Mouse (Mus musculus) stomach, embryonic 16.5 days (tissue): ENCODE results near the gene Sytl1. TPM values are rescaled to one million over a fixed set of nuclear protein-coding genes. Genes with fewer than 3 reads are reported as not detected.

Experiments
- ATAC-seq: fragments of 200-750 bp; cut with Nextera tagmentation; 2 replicates; pipeline ENCODE4 v1.8.0; 2017; ENCODE audit warnings: moderate number of reproducible peaks, moderate TSS enrichment; ENCODE audit not compliant: insufficient read depth, low FRiP score
- H3K27ac ChIP-seq: fragments of 300-500 bp; sonication (generic); 2 replicates; pipeline ENCODE4 v1.5.1; 2014; ENCODE audit warnings: low read length
- H3K27me3 ChIP-seq: fragments of 300-500 bp; sonication (generic); 2 replicates; pipeline ENCODE4 v1.6.1; 2014; ENCODE audit warnings: low read length, control low read depth, mixed read lengths; ENCODE audit not compliant: control insufficient read depth, insufficient read depth
- H3K36me3 ChIP-seq: fragments of 300-500 bp; sonication (generic); 2 replicates; pipeline ENCODE4 v1.6.1; 2014; ENCODE audit warnings: low read length; ENCODE audit not compliant: control insufficient read depth, insufficient read depth
- H3K4me1 ChIP-seq: fragments of 300-500 bp; sonication (generic); 2 replicates; pipeline ENCODE4 v1.6.1; 2014; ENCODE audit warnings: low read length, control low read depth, mixed read lengths; ENCODE audit not compliant: control insufficient read depth, insufficient read depth
- H3K4me2 ChIP-seq: fragments of 300-500 bp; sonication (generic); 2 replicates; pipeline ENCODE4 v1.6.1; 2014; ENCODE audit warnings: low read depth, low read length, mixed read lengths
- H3K4me3 ChIP-seq: fragments of 300-500 bp; sonication (generic); replicated peaks from 2 replicates; pipeline ENCODE4 v1.5.1; 2014; ENCODE audit warnings: mild to moderate bottlenecking, low read length
- H3K9ac ChIP-seq: fragments of 300-500 bp; sonication (generic); 2 replicates; pipeline ENCODE4 v1.6.1; 2014; ENCODE audit warnings: low read length
- H3K9me3 ChIP-seq: fragments of 300-500 bp; sonication (generic); replicated peaks from 2 replicates; pipeline ENCODE4 v1.6.1; 2016; ENCODE audit warnings: low read length, control low read depth; ENCODE audit not compliant: control insufficient read depth
- WGBS: fragments of 180-500 bp; shearing (Covaris S2); extraction: QIAGEN DNeasy Blood & Tissue Kit; methylation state at CpG from one replicate; pipeline ENCODE4 v1.1.7; 2014; 5-methylcytosine and 5-hydroxymethylcytosine counted together
- polyA plus RNA-seq: library from polyadenylated mRNA; unstranded; fragments of >200 nt; fragmentation: Nextera tagmentation; extraction: Ambion mirVana; gene quantifications from 2 replicates; pipeline ENCODE4 v1.2.1, GENCODE M21; 2015

Sytl1 gene
- polyA plus RNA-seq, 1 experiment from 2014 or later = 52.0 TPM

- Histone ChIP-seq H3K9ac (no peak overlapping the region), H3K4me1 (peaks cover 14% of the 10 kb centered on the region), H3K9me3 (no peaks in the 10 kb centered on the region), H3K27me3 (no peaks in the 10 kb centered on the region), H3K4me3 (no peak overlapping the region), H3K27ac (no peak overlapping the region), H3K4me2 (no peak overlapping the region), H3K36me3 (no peaks in the 10 kb centered on the region)
- no peak; the same call in 1 of the 2 replicates for ATAC-seq
- 61% methylated on average over 5 of the region's 5 CpGs for WGBS
These were observed 23.0 kb upstream of the Sytl1 start for GRCm38 (mm10) chr4:133285950-133286349.

- ATAC-seq = no peak
- H3K4me1 ChIP-seq = peaks cover 14% of the 10 kb centered on the region
- H3K4me2 ChIP-seq = no peak overlapping the region
- no peak overlapping the region for H3K27ac ChIP-seq
- no peak overlapping the region for H3K4me3 ChIP-seq
- no peaks in the 10 kb centered on the region for H3K9me3 ChIP-seq
- H3K36me3 ChIP-seq = no peaks in the 10 kb centered on the region
- no peaks in the 10 kb centered on the region for H3K27me3 ChIP-seq
- H3K9ac ChIP-seq = no peak overlapping the region
- WGBS = 82% methylated on average over 3 of the region's 3 CpGs
These were observed 22.4 kb upstream of the Sytl1 start for GRCm38 (mm10) chr4:133285299-133285698.

GRCm38 (mm10) chr4:133282656-133283055 is 19.7 kb upstream of the Sytl1 start:
- no peak overlapping the region for H3K4me3 ChIP-seq
- H3K36me3 ChIP-seq = no peaks in the 10 kb centered on the region
- ATAC-seq = no peak
- H3K9ac ChIP-seq = no peak overlapping the region
- WGBS = 27% methylated on average over 4 of the region's 4 CpGs
- H3K27ac ChIP-seq = peak overlapping the region; percentile 35
- no peaks in the 10 kb centered on the region for H3K9me3 ChIP-seq
- peaks cover 20% of the 10 kb centered on the region for H3K4me1 ChIP-seq
- no peaks in the 10 kb centered on the region for H3K27me3 ChIP-seq
- H3K4me2 ChIP-seq = no peak overlapping the region

- Histone ChIP-seq H3K27me3 (no peaks in the 10 kb centered on the region), H3K9ac (peak overlapping the region; percentile 52), H3K9me3 (no peaks in the 10 kb centered on the region), H3K27ac (peak overlapping the region; percentile 35), H3K4me3 (no peak overlapping the region), H3K4me1 (peaks cover 20% of the 10 kb centered on the region), H3K4me2 (no peak overlapping the region), H3K36me3 (no peaks in the 10 kb centered on the region)
- WGBS = 20% methylated on average over 5 of the region's 5 CpGs
- peak; percentile 12; the same call in 1 of the 2 replicates for ATAC-seq
These were observed 19.1 kb upstream of the Sytl1 start for GRCm38 (mm10) chr4:133281951-133282481.

- WGBS = 31% methylated on average over 7 of the region's 7 CpGs
- Histone ChIP-seq H3K36me3 (no peaks in the 10 kb centered on the region), H3K4me2 (no peak overlapping the region)
These were observed 18.6 kb upstream of the Sytl1 start for GRCm38 (mm10) chr4:133281513-133281912.

GRCm38 (mm10) chr4:133278482-133278881 is 15.6 kb upstream of the Sytl1 start:
- peak overlapping the region; percentile 77; the same call in 1 of the 2 replicates for H3K4me2 ChIP-seq
- H3K9ac ChIP-seq = peak overlapping the region; percentile 87
- H3K36me3 ChIP-seq = no peaks in the 10 kb centered on the region
- no peak overlapping the region for H3K4me3 ChIP-seq
- peak overlapping the region; percentile 91; the same call in 1 of the 2 replicates for H3K27ac ChIP-seq
- no peaks in the 10 kb centered on the region for H3K9me3 ChIP-seq
- 84% methylated on average over 3 of the region's 3 CpGs for WGBS
- peaks cover 30% of the 10 kb centered on the region for H3K4me1 ChIP-seq
- H3K27me3 ChIP-seq = no peaks in the 10 kb centered on the region
- no peak for ATAC-seq

More at GRCm38 (mm10) chr4:133281513-133281912, 18.6 kb upstream of the Sytl1 start:
- H3K9ac ChIP-seq = peak overlapping the region; percentile 52
- no peak for ATAC-seq
- H3K4me1 ChIP-seq = peaks cover 23% of the 10 kb centered on the region
- H3K27me3 ChIP-seq = no peaks in the 10 kb centered on the region
- no peaks in the 10 kb centered on the region for H3K9me3 ChIP-seq
- no peak overlapping the region for H3K4me3 ChIP-seq
- peak overlapping the region; percentile 35; the same call in 1 of the 2 replicates for H3K27ac ChIP-seq

GRCm38 (mm10) chr4:133278067-133278466 is 15.2 kb upstream of the Sytl1 start:
- no peak for ATAC-seq
- Histone ChIP-seq H3K36me3 (no peaks in the 10 kb centered on the region), H3K4me2 (peak overlapping the region; percentile 77), H3K9ac (peak overlapping the region; percentile 87), H3K9me3 (no peaks in the 10 kb centered on the region), H3K27me3 (no peaks in the 10 kb centered on the region), H3K27ac (peak overlapping the region; percentile 91), H3K4me3 (peak overlapping the region; percentile 72), H3K4me1 (peaks cover 30% of the 10 kb centered on the region)
- WGBS = 19% methylated on average over 6 of the region's 6 CpGs

- H3K4me2 ChIP-seq = peak within 1 kb of the TSS; percentile 77
- H3K36me3 ChIP-seq = no peaks in the 10 kb centered on the region
- WGBS = under 1% methylated on average over 73 of the region's 73 CpGs
- H3K9me3 ChIP-seq = no peaks in the 10 kb centered on the region
- H3K4me1 ChIP-seq = peaks cover 25% of the 10 kb centered on the region
- H3K27ac ChIP-seq = peak within 1 kb of the TSS; percentile 91
- ATAC-seq = peak; percentile 95
- H3K27me3 ChIP-seq = no peaks in the 10 kb centered on the region
- H3K9ac ChIP-seq = peak within 1 kb of the TSS; percentile 87
- H3K4me3 ChIP-seq = peak within 1 kb of the TSS; percentile 72
These were observed 14.5 kb upstream of the Sytl1 start, which contains the start of gene Tmem222 for GRCm38 (mm10) chr4:133277104-133278026. Gene Tmem222 (minus strand): TSS chr4:133277792.

- Histone ChIP-seq H3K9me3 (no peaks in the 10 kb centered on the region), H3K9ac (no peak overlapping the region)
- no peak for ATAC-seq
These were observed 8.0 kb upstream of the Sytl1 start for GRCm38 (mm10) chr4:133270929-133271328.

More at GRCm38 (mm10) chr4:133270929-133271328, 8.0 kb upstream of the Sytl1 start:
- Histone ChIP-seq H3K27ac (no peak overlapping the region), H3K4me1 (0 out of 2 replicates have a peak, but pooled peaks cover under 1% of the 10 kb centered on the region), H3K4me2 (no peak overlapping the region), H3K4me3 (no peak overlapping the region), H3K27me3 (no peaks in the 10 kb centered on the region), H3K36me3 (peaks cover 21% of the 10 kb centered on the region; the same call in 1 of the 2 replicates)
- 81% methylated on average over 9 of the region's 9 CpGs for WGBS
